Mouse (Mus musculus) spleen, postnatal 4 days (tissue): ENCODE results near the gene Samd14.

Source experiments
- DNase-seq, 2 experiments: peaks; one replicate each; pipeline ENCODE4 v3.0.0; 2022; ENCODE audit warnings: low spot score in 2 of 2

Samd14 gene

GRCm38 (mm10) chr11:94990102-94990748 is 19.5 kb upstream of the Samd14 start:
- no peak for DNase-seq

DNA sequence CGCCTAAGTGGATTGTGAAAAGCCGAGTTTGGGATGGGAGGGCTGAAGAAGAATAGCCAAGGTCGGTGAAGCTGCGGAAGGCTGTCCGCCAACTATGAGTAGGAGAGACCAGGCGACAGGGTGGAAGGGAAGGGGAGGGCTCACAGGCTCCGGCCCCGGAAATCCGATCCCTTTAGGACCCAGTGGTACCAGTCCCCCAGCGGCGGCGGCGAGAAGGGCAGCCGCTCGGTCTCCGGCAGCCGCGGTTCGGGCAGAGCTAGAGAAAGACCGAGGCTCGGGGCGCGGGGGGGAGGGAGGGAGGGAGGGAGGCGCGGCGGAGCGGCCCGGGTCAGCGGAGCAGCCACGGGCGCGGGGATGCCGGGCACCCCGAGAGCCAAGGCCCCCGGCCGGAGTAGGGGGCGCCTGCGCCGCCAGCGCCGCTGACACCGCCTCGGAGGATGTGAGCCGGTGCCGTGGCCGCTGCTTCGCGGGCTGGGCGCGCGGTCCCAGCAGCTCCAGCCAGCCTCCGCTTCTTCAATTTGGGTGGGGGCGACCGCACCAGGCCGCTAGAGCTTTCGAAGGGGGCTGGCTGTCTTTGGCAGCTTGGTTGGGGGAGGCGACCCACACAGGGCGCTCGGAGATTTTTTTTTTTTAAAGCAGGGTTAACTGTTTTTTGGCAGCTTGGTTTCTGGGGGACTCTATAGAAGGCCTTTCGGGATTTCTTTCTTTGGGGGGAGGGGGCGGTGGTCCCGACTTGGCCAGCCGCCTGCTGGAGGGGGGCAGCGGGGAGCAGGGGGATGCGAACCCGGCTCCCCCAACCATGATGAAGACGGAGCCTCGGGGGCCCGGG is 18.7 kb upstream of the Samd14 start, which contains the start of gene Ppp1r9b:
Ppp1r9b (plus strand) TSS at position 287 of the 829 bp plus-strand sequence.
- peak; percentile 95 to 98 for DNase-seq

DNA sequence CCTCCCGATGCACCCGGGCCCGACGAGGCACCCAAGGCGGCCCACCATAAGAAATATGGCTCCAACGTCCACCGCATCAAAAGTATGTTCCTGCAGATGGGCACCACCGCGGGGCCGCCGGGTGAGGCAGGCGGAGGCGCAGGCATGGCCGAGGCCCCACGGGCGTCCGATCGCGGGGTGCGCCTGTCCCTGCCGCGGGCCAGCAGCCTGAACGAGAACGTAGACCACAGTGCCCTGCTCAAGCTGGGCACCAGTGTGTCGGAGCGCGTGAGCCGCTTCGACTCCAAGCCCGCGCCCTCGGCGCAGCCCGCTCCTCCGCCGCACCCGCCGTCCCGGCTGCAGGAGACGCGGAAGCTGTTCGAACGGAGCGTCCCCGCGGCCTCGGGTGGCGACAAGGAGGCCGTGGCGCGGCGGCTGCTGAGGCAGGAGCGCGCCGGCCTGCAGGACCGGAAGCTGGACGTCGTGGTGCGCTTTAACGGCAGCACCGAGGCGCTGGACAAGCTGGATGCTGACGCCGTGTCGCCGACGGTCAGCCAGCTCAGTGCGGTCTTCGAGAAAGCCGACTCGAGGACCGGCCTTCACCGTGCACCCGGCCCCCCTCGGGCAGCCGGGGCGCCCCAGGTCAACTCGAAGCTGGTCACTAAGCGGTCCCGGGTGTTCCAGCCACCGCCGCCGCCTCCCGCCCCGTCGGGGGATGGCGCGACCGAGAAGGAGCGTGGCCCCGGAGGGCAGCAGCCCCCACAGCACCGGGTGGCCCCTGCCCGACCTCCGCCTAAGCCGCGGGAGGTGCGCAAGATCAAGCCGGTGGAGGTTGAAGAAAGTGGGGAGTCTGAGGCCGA is 17.8 kb upstream of the Samd14 start:
- DNase-seq, result peak; percentile 67 to 87

DNA sequence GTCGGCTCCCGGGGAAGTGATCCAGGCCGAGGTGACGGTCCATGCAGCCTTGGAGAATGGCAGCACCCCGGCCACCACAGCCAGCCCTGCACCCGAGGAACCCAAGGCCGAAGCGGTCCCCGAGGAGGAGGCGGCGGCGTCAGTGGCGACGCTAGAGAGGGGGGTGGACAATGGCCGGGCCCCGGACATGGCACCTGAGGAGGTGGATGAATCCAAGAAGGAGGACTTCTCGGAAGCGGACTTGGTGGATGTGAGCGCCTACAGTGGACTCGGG is 17.3 kb upstream of the Samd14 start:
- peak in 1 of 2 experiments; percentile 44 for DNase-seq

GRCm38 (mm10) chr11:94992754-94993606 is 16.7 kb upstream of the Samd14 start:
- DNase-seq, result peak; percentile 64 to 76

DNA sequence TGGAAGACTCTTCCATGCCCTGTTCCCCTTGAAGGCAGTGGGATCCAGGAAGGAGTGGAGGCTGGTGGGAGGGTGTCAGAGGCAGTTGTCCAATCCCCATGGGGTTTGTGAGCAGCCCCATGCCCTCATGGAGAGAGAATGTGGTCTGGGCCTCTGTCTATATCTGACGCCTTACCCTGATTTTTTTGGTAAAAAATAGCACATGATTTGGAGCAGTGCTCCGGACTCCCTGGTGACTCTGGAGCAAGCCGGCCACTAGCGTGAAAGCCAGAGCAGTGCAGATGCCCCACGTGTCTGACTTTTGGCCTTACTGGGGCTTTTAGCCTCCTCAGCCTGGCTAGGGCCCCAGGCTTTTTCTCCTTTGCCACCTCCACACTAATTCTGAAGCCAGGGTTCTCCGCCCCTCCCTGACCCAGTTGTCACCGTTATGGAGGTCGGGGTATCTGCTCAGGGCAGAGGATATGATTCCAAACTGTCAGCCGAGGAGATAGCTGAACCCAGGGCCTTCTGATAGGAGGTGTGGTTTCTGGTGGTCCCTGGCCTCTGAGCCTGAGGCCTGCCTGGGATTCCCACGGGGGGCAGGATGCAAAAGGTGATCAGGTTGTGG is 15.4 kb upstream of the Samd14 start:
- DNase-seq, result no peak

GRCm38 (mm10) chr11:94994947-94995772 is 14.5 kb upstream of the Samd14 start:
- peak in 1 of 2 experiments; percentile 20 for DNase-seq

- no peak for DNase-seq
These were observed 13.6 kb upstream of the Samd14 start for GRCm38 (mm10) chr11:94996101-94996500.

GRCm38 (mm10) chr11:94996984-94997383 is 12.7 kb upstream of the Samd14 start:
- no peak for DNase-seq

- peak; percentile 74 to 77 for DNase-seq
These were observed 12.1 kb upstream of the Samd14 start for GRCm38 (mm10) chr11:94997596-94997995.

GRCm38 (mm10) chr11:94998041-94998531 is 11.6 kb upstream of the Samd14 start:
- DNase-seq, result peak; percentile 53 to 74

GRCm38 (mm10) chr11:95000128-95000527 is 9.6 kb upstream of the Samd14 start:
- no peak for DNase-seq

DNA sequence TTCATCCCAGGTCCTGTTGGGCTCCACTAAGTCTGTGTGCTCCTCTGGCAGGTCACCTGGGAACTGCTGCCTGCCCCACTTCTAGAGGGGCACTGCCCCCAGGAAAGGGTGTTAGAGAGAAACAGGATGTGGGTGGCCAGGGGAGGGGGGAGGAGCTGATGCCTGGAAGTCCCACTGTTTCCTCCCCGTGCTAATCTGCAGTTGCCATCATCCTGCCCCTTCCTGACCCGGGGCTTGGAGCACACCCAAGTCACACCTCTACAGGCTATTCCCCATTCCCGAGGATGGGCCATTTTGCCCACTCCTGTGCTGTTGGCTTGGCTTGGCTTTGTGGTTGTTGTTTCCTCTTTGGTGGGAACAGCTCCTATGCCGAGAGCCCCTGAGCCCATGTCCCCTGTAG is 9.1 kb upstream of the Samd14 start:
- DNase-seq, result peak; percentile 48 to 73

DNA sequence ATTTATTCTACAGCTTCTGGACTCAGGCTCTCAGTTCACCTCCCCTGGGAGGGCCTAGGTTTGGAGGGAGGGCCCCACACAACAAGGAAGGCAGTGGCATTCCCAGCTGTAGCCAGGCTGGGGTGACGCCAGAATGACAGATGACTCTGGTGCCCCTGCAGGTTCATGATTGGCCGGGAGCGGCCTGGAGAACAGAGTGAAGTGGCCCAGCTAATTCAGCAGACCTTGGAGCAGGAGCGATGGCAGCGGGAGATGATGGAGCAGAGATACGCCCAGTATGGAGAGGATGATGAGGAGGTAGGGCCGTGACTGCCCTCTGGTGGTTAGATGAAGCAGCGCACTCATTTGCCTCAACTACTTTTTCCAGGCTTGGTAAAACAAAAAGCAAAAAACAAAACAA is 8.6 kb upstream of the Samd14 start:
- DNase-seq, result peak; percentile 78 to 88

DNA sequence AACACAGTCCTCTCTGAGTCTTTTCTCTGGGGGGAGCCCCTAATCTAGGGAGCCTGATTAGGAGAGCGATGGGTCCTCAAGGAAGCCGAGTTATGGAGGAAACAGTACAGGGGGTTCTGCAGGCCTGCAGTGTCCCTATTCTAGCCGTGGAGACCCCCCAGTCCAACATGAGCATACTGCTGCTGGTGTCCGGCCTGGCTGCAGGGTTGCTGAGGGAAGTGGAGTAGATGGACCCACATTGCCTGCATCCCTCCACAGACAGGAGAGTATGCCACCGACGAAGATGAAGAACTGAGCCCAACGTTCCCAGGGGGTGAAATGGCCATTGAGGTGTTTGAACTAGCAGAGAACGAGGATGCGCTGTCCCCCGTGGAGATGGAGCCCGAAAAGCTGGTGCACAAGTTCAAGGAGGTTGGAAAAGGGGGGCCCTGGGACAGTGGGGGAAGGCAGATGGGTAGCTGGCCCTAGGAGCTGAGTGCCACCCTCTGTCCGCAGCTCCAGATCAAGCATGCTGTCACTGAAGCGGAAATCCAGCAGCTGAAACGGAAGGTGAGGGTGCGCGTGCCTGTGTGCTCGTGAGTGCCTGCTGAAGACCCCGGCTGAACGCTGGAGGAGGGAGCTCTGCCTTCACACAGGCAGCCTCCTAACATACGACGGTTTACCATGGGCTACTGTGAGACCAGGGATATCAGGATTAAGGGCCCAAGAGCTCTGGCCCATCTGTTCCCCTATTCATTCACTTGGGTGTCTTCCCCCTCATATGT is 7.9 kb upstream of the Samd14 start:
- no peak for DNase-seq

- DNase-seq, result no peak
These were observed 7.0 kb upstream of the Samd14 start for GRCm38 (mm10) chr11:95002705-95003104.

GRCm38 (mm10) chr11:95004136-95004936 is 5.3 kb upstream of the Samd14 start:
- DNase-seq, result no peak

GRCm38 (mm10) chr11:95004937-95005198 is 4.8 kb upstream of the Samd14 start:
- DNase-seq, result no peak

DNA sequence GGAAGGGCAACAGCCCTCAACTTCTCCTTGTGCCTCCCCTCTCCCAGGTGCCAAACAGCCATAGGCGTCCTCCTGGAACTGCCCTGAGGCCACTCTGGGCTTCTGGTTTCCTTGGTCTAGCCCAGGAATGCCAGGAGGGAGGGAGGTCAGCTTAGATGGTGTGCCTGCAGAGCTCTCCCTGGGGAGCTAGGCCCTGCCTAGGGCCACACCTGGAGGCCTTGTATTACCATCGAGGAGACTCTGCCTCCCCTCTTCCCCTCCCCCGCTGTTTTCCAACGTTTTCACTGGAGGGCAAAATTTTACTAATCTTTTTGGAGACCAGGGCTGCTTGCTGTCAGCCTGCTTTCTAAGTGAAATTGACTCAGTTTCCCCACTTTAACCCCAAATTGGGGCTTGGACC is 3.6 kb upstream of the Samd14 start:
- peak in 1 of 2 experiments; percentile 30 for DNase-seq
